Mouse (Mus musculus): ENCODE results near the gene Ms4a4a. TPM values are rescaled to one million over a fixed set of nuclear protein-coding genes. Genes with fewer than 3 reads are reported as not detected.

Gene Ms4a4a
- polyA plus RNA-seq, 1 experiment = not detected

- Histone ChIP-seq H3K79me2 (ENCODE audit: control insufficient read depth, insufficient read depth) (no peaks in the 10 kb centered on the region), H3K27me3 (ENCODE audit: control insufficient read depth, insufficient read depth, insufficient read length) (no peaks in the 10 kb centered on the region), H3K36me3 (ENCODE audit: control insufficient read depth, insufficient read depth) (no peaks in the 10 kb centered on the region), H3ac (ENCODE audit: control insufficient read depth, insufficient read length) (no peak overlapping the region), H3K4me2 (ENCODE audit: low read depth) (no peak overlapping the region), H3K4me3 (no peak overlapping the region)
- no peak for TF ChIP-seq POLR2AphosphoS2 (IDR thresholded peaks at IDR 0.05; ENCODE audit: insufficient read length, low read depth)
- TF ChIP-seq CEBPB (IDR thresholded peaks at IDR 0.05; ENCODE audit: insufficient read depth, poor library complexity, severe bottlenecking) = no peak
- no peak for TF ChIP-seq MAX (IDR thresholded peaks at IDR 0.05; ENCODE audit: low read depth)
- no peak for TF ChIP-seq TCF3 (IDR thresholded peaks at IDR 0.05; ENCODE audit: insufficient read length, low read depth)
- TF ChIP-seq TCF12 (IDR thresholded peaks at IDR 0.05; ENCODE audit: insufficient read depth, poor library complexity, severe bottlenecking) = no peak
- TF ChIP-seq SRF (IDR thresholded peaks at IDR 0.05; ENCODE audit: control insufficient read depth, insufficient read length, low read depth) = no peak
- TF ChIP-seq E2F4 (IDR thresholded peaks at IDR 0.05; ENCODE audit: insufficient read depth) = no peak
Observed at GRCm38 (mm10) chr19:11371181-11371580, 4.1 kb upstream of the Ms4a4a start.

GRCm38 (mm10) chr19:11376399-11376798 lies 1.1 kb downstream of the Ms4a4a start:
- Histone ChIP-seq H3K4me2 (ENCODE audit: low read depth) (no peak overlapping the region), H3K79me2 (ENCODE audit: control insufficient read depth, insufficient read depth) (no peaks in the 10 kb centered on the region), H3K36me3 (ENCODE audit: control insufficient read depth, insufficient read depth) (no peaks in the 10 kb centered on the region), H3K4me3 (no peak overlapping the region), H3K27me3 (ENCODE audit: control insufficient read depth, insufficient read depth, insufficient read length) (no peaks in the 10 kb centered on the region), H3ac (ENCODE audit: control insufficient read depth, insufficient read length) (no peak overlapping the region)
- TF ChIP-seq SRF (IDR thresholded peaks at IDR 0.05; ENCODE audit: control insufficient read depth, insufficient read length, low read depth) (no peak), MYOG (IDR thresholded peaks at IDR 0.05; ENCODE audit: control insufficient read depth in 1 of 3, insufficient read depth in 1 of 3, insufficient read length in 2 of 3, low read depth in 2 of 3) (no peak)

GRCm38 (mm10) chr19:11387109-11387508 lies 11.8 kb downstream of the Ms4a4a start:
- no peaks in the 10 kb centered on the region for H3K79me2 ChIP-seq (ENCODE audit: control insufficient read depth, insufficient read depth)
- no peak overlapping the region for H3K4me2 ChIP-seq (ENCODE audit: low read depth)
- H3ac ChIP-seq (ENCODE audit: control insufficient read depth, insufficient read length) = no peak overlapping the region
- H3K36me3 ChIP-seq (ENCODE audit: control insufficient read depth, insufficient read depth) = no peaks in the 10 kb centered on the region
- TF ChIP-seq TCF3 (IDR thresholded peaks at IDR 0.05; ENCODE audit: insufficient read length, low read depth) (no peak), POLR2A (IDR thresholded peaks at IDR 0.05; ENCODE audit: insufficient read length, low read depth) (no peak), TCF12 (IDR thresholded peaks at IDR 0.05; ENCODE audit: insufficient read depth, poor library complexity, severe bottlenecking) (no peak), USF1 (IDR thresholded peaks at IDR 0.05; ENCODE audit: low read depth) (no peak), POLR2AphosphoS2 (IDR thresholded peaks at IDR 0.05; ENCODE audit: insufficient read length, low read depth) (no peak), E2F4 (IDR thresholded peaks at IDR 0.05; ENCODE audit: insufficient read depth) (no peak), MAX (IDR thresholded peaks at IDR 0.05; ENCODE audit: low read depth) (no peak), CEBPB (IDR thresholded peaks at IDR 0.05; ENCODE audit: insufficient read depth, poor library complexity, severe bottlenecking) (no peak), SRF (IDR thresholded peaks at IDR 0.05; ENCODE audit: control insufficient read depth, insufficient read length, low read depth) (no peak), MYOG (IDR thresholded peaks at IDR 0.05; ENCODE audit: control insufficient read depth in 1 of 3, insufficient read depth in 1 of 3, insufficient read length in 2 of 3, low read depth in 2 of 3) (no peak), MYOD1 (IDR thresholded peaks at IDR 0.05; ENCODE audit: control insufficient read depth in 1 of 3, insufficient read length in 2 of 3, low read depth in 2 of 3) (no peak)
- no peaks in the 10 kb centered on the region for H3K27me3 ChIP-seq (ENCODE audit: control insufficient read depth, insufficient read depth, insufficient read length)
- no peak overlapping the region for H3K4me3 ChIP-seq

GRCm38 (mm10) chr19:11387685-11388084 lies 12.4 kb downstream of the Ms4a4a start:
- Histone ChIP-seq H3K4me3 (no peak overlapping the region), H3K79me2 (ENCODE audit: control insufficient read depth, insufficient read depth) (no peaks in the 10 kb centered on the region), H3K27me3 (ENCODE audit: control insufficient read depth, insufficient read depth, insufficient read length) (no peaks in the 10 kb centered on the region), H3ac (ENCODE audit: control insufficient read depth, insufficient read length) (no peak overlapping the region), H3K4me2 (ENCODE audit: low read depth) (no peak overlapping the region), H3K36me3 (ENCODE audit: control insufficient read depth, insufficient read depth) (no peaks in the 10 kb centered on the region)
- TF ChIP-seq USF1 (IDR thresholded peaks at IDR 0.05; ENCODE audit: low read depth) (no peak), TCF12 (IDR thresholded peaks at IDR 0.05; ENCODE audit: insufficient read depth, poor library complexity, severe bottlenecking) (no peak), E2F4 (IDR thresholded peaks at IDR 0.05; ENCODE audit: insufficient read depth) (no peak), POLR2A (IDR thresholded peaks at IDR 0.05; ENCODE audit: insufficient read length, low read depth) (no peak), CEBPB (IDR thresholded peaks at IDR 0.05; ENCODE audit: insufficient read depth, poor library complexity, severe bottlenecking) (no peak), POLR2AphosphoS2 (IDR thresholded peaks at IDR 0.05; ENCODE audit: insufficient read length, low read depth) (no peak), TCF3 (IDR thresholded peaks at IDR 0.05; ENCODE audit: insufficient read length, low read depth) (no peak), SRF (IDR thresholded peaks at IDR 0.05; ENCODE audit: control insufficient read depth, insufficient read length, low read depth) (no peak), MAX (IDR thresholded peaks at IDR 0.05; ENCODE audit: low read depth) (no peak), REST (IDR thresholded peaks at IDR 0.05; ENCODE audit: insufficient read depth, insufficient read length) (no peak), MYOD1 (IDR thresholded peaks at IDR 0.05; ENCODE audit: control insufficient read depth in 1 of 3, insufficient read length in 2 of 3, low read depth in 2 of 3) (no peak), MYOG (IDR thresholded peaks at IDR 0.05; ENCODE audit: control insufficient read depth in 1 of 3, insufficient read depth in 1 of 3, insufficient read length in 2 of 3, low read depth in 2 of 3) (no peak)

- Histone ChIP-seq H3K79me2 (ENCODE audit: control insufficient read depth, insufficient read depth) (no peaks in the 10 kb centered on the region), H3ac (ENCODE audit: control insufficient read depth, insufficient read length) (no peak overlapping the region), H3K36me3 (ENCODE audit: control insufficient read depth, insufficient read depth) (no peaks in the 10 kb centered on the region), H3K4me3 (no peak overlapping the region), H3K4me2 (ENCODE audit: low read depth) (no peak overlapping the region), H3K27me3 (ENCODE audit: control insufficient read depth, insufficient read depth, insufficient read length) (no peaks in the 10 kb centered on the region)
- TF ChIP-seq USF1 (IDR thresholded peaks at IDR 0.05; ENCODE audit: low read depth) (no peak), CEBPB (IDR thresholded peaks at IDR 0.05; ENCODE audit: insufficient read depth, poor library complexity, severe bottlenecking) (no peak), MYOG (IDR thresholded peaks at IDR 0.05; ENCODE audit: control insufficient read depth in 1 of 3, insufficient read depth in 1 of 3, insufficient read length in 2 of 3, low read depth in 2 of 3) (no peak), REST (IDR thresholded peaks at IDR 0.05; ENCODE audit: insufficient read depth, insufficient read length) (no peak), E2F4 (IDR thresholded peaks at IDR 0.05; ENCODE audit: insufficient read depth) (no peak), POLR2AphosphoS2 (IDR thresholded peaks at IDR 0.05; ENCODE audit: insufficient read length, low read depth) (no peak), POLR2A (IDR thresholded peaks at IDR 0.05; ENCODE audit: insufficient read length, low read depth) (no peak), MAX (IDR thresholded peaks at IDR 0.05; ENCODE audit: low read depth) (no peak), TCF3 (IDR thresholded peaks at IDR 0.05; ENCODE audit: insufficient read length, low read depth) (no peak)
Observed at GRCm38 (mm10) chr19:11388949-11389348, 13.6 kb downstream of the Ms4a4a start.
